Mouse (Mus musculus): ENCODE measurements around the gene Gm2174.

The Gm2174 gene

GRCm38 (mm10) chrX:56497241-56497640, 49.5 kb downstream of the Gm2174 start:
- no peak for DNase-seq (ENCODE audit: low read depth, low spot score)

All from R1 (cell line).